Mouse (Mus musculus): Measurements from ENCODE around the gene Olfr1352.
"Not testable (repeated sequence)": the region's sequence is repeated elsewhere in the genome, so short reads cannot be mapped to it uniquely, and the experiment has no call there.

Olfr1352 gene

GRCm38 (mm10) chr10:78980750-78981149 is at the start of gene Olfr1352:
Gene Olfr1352 (plus strand): TSS chr10:78981050.
- no peak for DNase-seq (ENCODE audit: inconsistent age in 2 of 2, low spot score in 1 of 2)

DNA sequence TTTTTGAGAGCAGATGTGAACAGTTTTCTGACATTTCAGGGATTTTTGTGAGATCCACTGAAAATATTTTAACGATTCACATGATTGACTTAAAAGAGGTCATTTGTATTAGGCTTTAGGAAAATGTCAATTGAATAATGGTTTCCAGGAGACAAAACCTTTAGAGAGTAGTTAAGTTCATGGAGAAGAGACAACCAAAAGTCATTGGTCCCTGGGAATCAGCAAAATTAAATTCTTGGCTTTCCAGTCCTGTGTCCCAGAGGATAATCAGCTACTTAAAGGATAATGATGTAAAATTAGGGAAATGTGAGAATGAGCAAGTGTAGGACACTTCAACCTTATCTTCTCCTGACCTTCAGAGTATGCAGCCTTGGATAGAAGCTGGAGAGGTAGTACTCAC is 30.5 kb upstream of the Olfr1352 start, which contains the start of gene Olfr8:
Olfr8 (plus strand) TSS at position 301 of the 400 bp plus-strand sequence.
- DNase-seq (ENCODE audit: inconsistent age in 2 of 2, low spot score in 1 of 2) = not testable (repeated sequence)

- not testable (repeated sequence) for DNase-seq (ENCODE audit: inconsistent age in 2 of 2, low spot score in 1 of 2)
Measured at GRCm38 (mm10) chr10:78963009-78963408, 17.8 kb upstream of the Olfr1352 start, which contains the start of gene Olfr1353. Gene Olfr1353 (plus strand): TSS chr10:78963309.

- no peak for DNase-seq (ENCODE audit: inconsistent age in 2 of 2, low spot score in 1 of 2)
Measured at GRCm38 (mm10) chr10:79012172-79012571, 31.3 kb downstream of the Olfr1352 start, which contains the start of gene Olfr1351. Gene Olfr1351 (plus strand): TSS chr10:79012472.

- DNase-seq (ENCODE audit: inconsistent age in 2 of 2, low spot score in 1 of 2) = no peak
Measured at GRCm38 (mm10) chr10:79028441-79028840, 47.6 kb downstream of the Olfr1352 start, which contains the start of gene Olfr57. Gene Olfr57 (plus strand): TSS chr10:79028741.

All from adrenal gland, adult (tissue).